Mouse (Mus musculus): ENCODE measurements around the gene Msmb. TPM values are rescaled to one million over a fixed set of nuclear protein-coding genes. Genes with fewer than 3 reads are reported as not detected.
"Not testable (repeated sequence)": the region's sequence is repeated elsewhere in the genome, so short reads cannot be mapped to it uniquely, and the experiment has no call there.

Msmb gene
- polyA plus RNA-seq, 1 experiment: not detected

DNA sequence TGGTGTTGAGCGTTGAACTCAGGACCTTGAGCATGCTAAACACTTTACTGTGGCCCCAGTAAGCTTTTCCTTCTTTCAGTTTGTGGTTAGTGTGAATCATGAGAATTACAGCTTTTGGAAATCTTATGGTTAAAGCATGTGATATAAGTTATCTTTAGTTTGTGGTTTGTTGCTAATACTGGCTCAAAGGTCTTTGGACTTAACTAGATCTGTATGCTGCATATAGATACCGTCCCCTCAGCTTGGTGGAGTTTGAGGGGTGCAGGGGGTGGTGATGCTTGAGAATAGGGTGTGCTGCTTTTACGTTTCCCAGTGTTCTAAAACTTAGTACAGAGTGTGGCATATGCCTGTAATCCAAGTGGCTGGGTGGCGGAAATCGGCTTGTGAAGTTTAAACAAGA is 25.5 kb downstream of the Msmb start:
- Histone ChIP-seq H3K4me3 (replicated peaks; ENCODE audit: insufficient read depth, low read depth, low read length) (no peak overlapping the region), H3K27ac (ENCODE audit: insufficient read depth, low read length) (no peak overlapping the region), H3K4me1 (ENCODE audit: control insufficient read depth, insufficient read depth, low read length) (no peaks in the 10 kb centered on the region; the same call in 1 of the 2 replicates), H3K27me3 (ENCODE audit: control insufficient read depth, insufficient read depth, low read length) (no peaks in the 10 kb centered on the region)
- TF ChIP-seq POLR2A (IDR thresholded peaks at IDR 0.05; ENCODE audit: borderline replicate concordance, insufficient read depth, low read length) (no peak), CTCF (IDR thresholded peaks at IDR 0.05; ENCODE audit: borderline replicate concordance, insufficient read depth, low read depth, low read length) (no peak)
- 94% methylated on average over 5 of the region's 5 CpGs for WGBS
- no peak for DNase-seq

DNA sequence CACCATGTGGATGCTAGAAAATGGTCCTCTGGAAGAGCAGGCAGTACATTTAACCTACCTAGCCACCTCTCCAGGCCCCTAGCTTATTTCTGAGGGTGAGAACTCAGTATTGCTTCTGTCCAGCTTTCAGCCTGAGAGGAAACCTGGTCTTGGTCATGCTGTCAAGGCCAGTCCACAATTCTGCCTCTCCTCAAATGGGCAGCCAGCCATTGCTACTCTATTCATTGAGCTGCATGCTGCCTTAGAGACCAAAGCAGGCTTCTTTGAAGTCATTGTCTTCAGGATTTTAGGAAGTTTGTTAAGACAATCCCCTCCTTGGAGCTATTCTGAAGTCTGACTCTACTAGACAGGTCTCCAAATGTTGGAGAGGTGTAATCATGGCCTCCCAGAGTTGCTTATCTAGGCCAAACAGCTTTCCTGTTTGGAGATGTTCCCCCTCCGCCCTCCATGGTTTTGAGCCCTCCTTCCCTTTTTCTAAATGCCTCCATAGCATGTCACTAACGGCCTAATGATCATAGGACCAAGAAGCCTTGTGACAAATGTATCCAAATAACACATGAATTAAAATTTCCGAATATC is 26.9 kb downstream of the Msmb start:
- Histone ChIP-seq H3K4me3 (replicated peaks; ENCODE audit: insufficient read depth, low read depth, low read length) (no peak overlapping the region), H3K4me1 (ENCODE audit: control insufficient read depth, insufficient read depth, low read length) (no peaks in the 10 kb centered on the region; the same call in 1 of the 2 replicates), H3K27me3 (ENCODE audit: control insufficient read depth, insufficient read depth, low read length) (no peaks in the 10 kb centered on the region), H3K27ac (ENCODE audit: insufficient read depth, low read length) (no peak overlapping the region)
- DNase-seq: no peak
- TF ChIP-seq POLR2A (IDR thresholded peaks at IDR 0.05; ENCODE audit: borderline replicate concordance, insufficient read depth, low read length) (no peak), CTCF (IDR thresholded peaks at IDR 0.05; ENCODE audit: borderline replicate concordance, insufficient read depth, low read depth, low read length) (no peak)
- 76% methylated on average over 3 of the region's 3 CpGs for WGBS

DNA sequence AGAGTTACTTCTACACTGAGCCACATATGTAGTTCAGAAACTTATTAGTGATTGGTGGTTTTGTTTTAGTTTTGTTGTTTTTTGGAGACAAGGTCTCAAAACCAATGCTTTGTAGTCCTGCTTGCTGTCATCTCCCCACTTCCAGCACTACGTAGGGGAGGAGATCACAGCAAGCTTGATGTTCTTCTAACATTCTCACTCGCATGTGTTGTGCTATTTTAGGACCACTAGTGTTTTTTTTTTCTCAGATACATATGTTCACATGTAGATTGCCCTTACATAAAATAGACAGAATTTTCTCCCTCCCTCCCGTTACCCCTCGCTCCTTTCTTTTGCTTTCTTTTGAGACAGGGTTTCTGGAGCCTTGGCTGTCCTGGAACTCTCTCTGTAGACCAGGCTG is 28.3 kb downstream of the Msmb start:
- 73% methylated on average over 4 of the region's 4 CpGs for whole genome bisulfite sequencing
- DNase-seq: no peak
- TF ChIP-seq POLR2A (IDR thresholded peaks at IDR 0.05; ENCODE audit: borderline replicate concordance, insufficient read depth, low read length): no peak
- TF ChIP-seq CTCF (IDR thresholded peaks at IDR 0.05; ENCODE audit: borderline replicate concordance, insufficient read depth, low read depth, low read length): no peak
- Histone ChIP-seq H3K4me1 (ENCODE audit: control insufficient read depth, insufficient read depth, low read length) (no peaks in the 10 kb centered on the region; the same call in 1 of the 2 replicates), H3K4me3 (replicated peaks; ENCODE audit: insufficient read depth, low read depth, low read length) (no peak overlapping the region), H3K27ac (ENCODE audit: insufficient read depth, low read length) (no peak overlapping the region), H3K27me3 (ENCODE audit: control insufficient read depth, insufficient read depth, low read length) (no peaks in the 10 kb centered on the region)

DNA sequence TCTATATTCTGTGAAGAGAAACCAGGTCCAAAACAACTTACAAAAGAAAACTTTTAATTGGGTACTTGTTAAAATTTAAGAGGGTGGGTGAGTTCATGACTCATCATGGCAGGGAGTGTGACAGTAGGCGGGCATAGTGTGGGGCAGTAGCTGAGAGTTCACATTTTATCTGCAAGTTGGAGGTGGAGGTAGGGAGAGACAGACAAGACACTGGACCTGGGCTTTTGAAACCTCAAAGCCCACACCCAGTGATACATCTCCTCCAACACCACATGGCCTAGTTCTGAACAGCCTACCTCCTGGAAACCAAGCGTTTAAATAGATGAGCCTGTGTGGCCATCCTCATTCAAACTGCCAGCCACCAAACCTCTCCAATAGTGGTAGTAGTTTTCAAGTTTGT is 33.5 kb downstream of the Msmb start:
- no peak for DNase-seq
- H3K4me3 ChIP-seq (replicated peaks; ENCODE audit: insufficient read depth, low read depth, low read length): no peak overlapping the region
- no peaks in the 10 kb centered on the region for H3K4me1 ChIP-seq (ENCODE audit: control insufficient read depth, insufficient read depth, low read length)
- TF ChIP-seq CTCF (IDR thresholded peaks at IDR 0.05; ENCODE audit: borderline replicate concordance, insufficient read depth, low read depth, low read length) (no peak), POLR2A (IDR thresholded peaks at IDR 0.05; ENCODE audit: borderline replicate concordance, insufficient read depth, low read length) (no peak)
- no peak overlapping the region for H3K27ac ChIP-seq (ENCODE audit: insufficient read depth, low read length)
- H3K27me3 ChIP-seq (ENCODE audit: control insufficient read depth, insufficient read depth, low read length): no peaks in the 10 kb centered on the region
- WGBS: 90% methylated on average over 2 of the region's 2 CpGs

DNA sequence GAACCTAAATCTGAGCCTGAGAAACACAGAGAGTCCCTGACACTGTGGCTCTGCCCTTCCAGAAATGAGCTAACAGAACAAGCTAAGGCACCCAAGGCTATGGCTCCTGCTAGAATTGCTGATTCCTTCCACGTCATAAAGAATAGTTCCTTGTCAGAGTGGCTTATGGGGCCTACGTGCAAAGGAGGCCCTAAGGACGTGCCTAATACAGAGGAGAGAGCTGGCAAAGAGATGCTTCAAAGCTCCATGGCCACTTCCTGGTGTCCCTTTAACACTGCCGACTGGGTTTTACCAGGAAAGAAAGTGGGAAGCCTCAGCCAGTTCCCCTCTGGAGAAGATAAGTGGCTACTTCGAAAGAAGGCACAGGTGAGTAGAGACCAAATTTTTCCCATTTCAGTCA is 34.8 kb downstream of the Msmb start:
- WGBS: 78% methylated on average over 5 of the region's 5 CpGs
- H3K4me1 ChIP-seq (ENCODE audit: control insufficient read depth, insufficient read depth, low read length); DNase-seq; H3K4me3 ChIP-seq (replicated peaks; ENCODE audit: insufficient read depth, low read depth, low read length); H3K27ac ChIP-seq (ENCODE audit: insufficient read depth, low read length); H3K27me3 ChIP-seq (ENCODE audit: control insufficient read depth, insufficient read depth, low read length): not testable (repeated sequence)

DNA sequence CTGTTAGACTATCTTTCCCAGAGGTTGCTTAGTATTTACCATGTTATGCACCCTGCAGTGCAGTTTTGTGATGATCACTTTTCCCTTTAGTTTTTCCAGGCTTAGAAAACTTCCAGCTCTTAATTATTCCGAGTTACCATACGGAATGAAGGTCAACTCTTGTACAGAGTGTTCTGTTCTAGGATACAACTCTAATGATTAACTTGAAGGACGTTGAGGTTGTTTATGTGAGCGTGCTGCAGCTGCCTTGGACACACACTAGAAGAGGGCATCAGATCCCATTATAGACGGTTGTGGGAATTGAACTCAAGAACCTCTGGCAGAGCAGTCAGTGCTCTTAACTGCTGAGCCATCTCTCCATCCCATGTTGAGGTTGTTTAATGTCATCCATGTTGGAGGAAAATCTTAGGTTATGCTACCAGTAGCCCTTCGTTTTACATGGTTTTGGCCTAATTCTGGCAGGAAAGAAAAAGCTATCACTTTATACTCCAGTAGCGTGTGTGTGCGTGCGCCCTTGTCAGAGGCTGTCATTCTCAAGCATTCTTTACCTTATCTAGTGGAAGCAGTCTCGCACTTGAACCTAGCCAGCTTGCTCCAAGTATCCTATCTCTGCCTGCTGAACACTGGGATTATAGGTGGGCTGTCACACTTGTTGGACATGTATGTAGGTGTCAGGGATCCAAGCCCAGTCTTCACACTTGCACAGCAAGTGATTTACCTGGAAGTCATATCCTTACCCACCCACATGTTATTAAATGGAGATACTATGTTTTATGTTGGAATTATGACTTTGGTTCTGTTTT is 37.8 kb downstream of the Msmb start:
- no peak overlapping the region for H3K27ac ChIP-seq (ENCODE audit: insufficient read depth, low read length)
- H3K4me1 ChIP-seq (ENCODE audit: control insufficient read depth, insufficient read depth, low read length): no peaks in the 10 kb centered on the region
- WGBS: 93% methylated on average over 10 of the region's 10 CpGs
- TF ChIP-seq POLR2A (IDR thresholded peaks at IDR 0.05; ENCODE audit: borderline replicate concordance, insufficient read depth, low read length) (no peak), CTCF (IDR thresholded peaks at IDR 0.05; ENCODE audit: borderline replicate concordance, insufficient read depth, low read depth, low read length) (no peak)
- no peak for DNase-seq
- no peaks in the 10 kb centered on the region for H3K27me3 ChIP-seq (ENCODE audit: control insufficient read depth, insufficient read depth, low read length)
- H3K4me3 ChIP-seq (replicated peaks; ENCODE audit: insufficient read depth, low read depth, low read length): no peak overlapping the region

DNA sequence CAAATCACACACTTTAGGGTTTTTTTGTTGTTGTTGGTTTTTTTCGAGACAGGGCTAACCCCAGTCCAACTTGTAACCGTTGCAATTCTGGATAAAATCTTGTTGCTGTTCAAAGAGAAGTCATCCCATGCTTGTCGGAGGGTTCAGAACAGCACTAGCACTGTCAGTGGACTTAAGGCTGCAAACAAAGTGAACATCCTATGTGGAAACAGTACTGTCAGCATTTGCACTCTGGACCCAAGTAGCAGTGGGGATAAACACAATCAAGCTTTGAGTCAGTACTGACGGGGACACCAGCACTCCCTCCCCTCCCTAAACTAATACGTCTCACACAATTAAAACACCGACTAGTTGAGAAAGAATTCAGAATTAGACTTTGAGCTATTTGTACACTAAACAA is 39.0 kb downstream of the Msmb start:
- no peak for TF ChIP-seq POLR2A (IDR thresholded peaks at IDR 0.05; ENCODE audit: borderline replicate concordance, insufficient read depth, low read length)
- TF ChIP-seq CTCF (IDR thresholded peaks at IDR 0.05; ENCODE audit: borderline replicate concordance, insufficient read depth, low read depth, low read length): no peak
- Histone ChIP-seq H3K4me3 (replicated peaks; ENCODE audit: insufficient read depth, low read depth, low read length) (no peak overlapping the region), H3K27me3 (ENCODE audit: control insufficient read depth, insufficient read depth, low read length) (no peaks in the 10 kb centered on the region), H3K4me1 (ENCODE audit: control insufficient read depth, insufficient read depth, low read length) (no peaks in the 10 kb centered on the region), H3K27ac (ENCODE audit: insufficient read depth, low read length) (no peak overlapping the region)
- no peak for DNase-seq
- 86% methylated on average over 6 of the region's 6 CpGs for WGBS

DNA sequence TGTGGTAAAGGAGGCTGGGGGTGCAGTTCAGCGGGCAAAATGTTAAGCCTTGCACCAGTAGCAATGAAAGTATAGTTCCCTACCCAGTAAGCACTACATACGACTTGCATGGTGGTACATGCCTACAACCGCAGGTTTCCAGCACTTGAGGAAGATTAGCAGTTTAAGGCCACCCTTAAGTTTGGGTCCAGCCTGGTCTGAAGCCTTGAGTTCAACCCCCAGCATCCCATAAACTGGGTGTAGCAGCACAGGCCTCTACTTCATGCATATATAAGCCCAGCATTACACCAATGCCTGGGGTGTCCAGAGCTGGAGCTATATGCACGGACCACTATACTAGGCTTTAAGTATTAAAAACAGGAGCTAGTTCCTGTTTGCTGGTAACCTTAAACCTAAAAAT is 42.0 kb downstream of the Msmb start:
- Histone ChIP-seq H3K27me3 (ENCODE audit: control insufficient read depth, insufficient read depth, low read length) (no peaks in the 10 kb centered on the region), H3K27ac (ENCODE audit: insufficient read depth, low read length) (no peak overlapping the region), H3K4me1 (ENCODE audit: control insufficient read depth, insufficient read depth, low read length) (no peaks in the 10 kb centered on the region), H3K4me3 (replicated peaks; ENCODE audit: insufficient read depth, low read depth, low read length) (no peak overlapping the region)
- no peak for TF ChIP-seq CTCF (IDR thresholded peaks at IDR 0.05; ENCODE audit: borderline replicate concordance, insufficient read depth, low read depth, low read length)
- no peak for TF ChIP-seq POLR2A (IDR thresholded peaks at IDR 0.05; ENCODE audit: borderline replicate concordance, insufficient read depth, low read length)
- no peak for DNase-seq
- WGBS: 95% methylated on average over 4 of the region's 4 CpGs

All from cerebellum, adult 2 months (tissue).